In genomic region chr14:51500461-51500860, GRCm38 (mm10) we compare ENCODE assay signal across 39 mouse cellular contexts. TPM values are rescaled to one million over a fixed set of nuclear protein-coding genes. Genes with fewer than 3 reads are reported as not detected.
"Had no signal": no experiment of that assay in that cellular context is flagged by ENCODE, and none has a peak within 500 bp of the region (broad histone marks: within the 10 kb centered on the region; RNA-seq: fewer than 3 reads in every experiment).

No protein-coding gene starts in this region.

- ATAC-seq: forebrain, embryonic 13.5 days; forebrain, embryonic 14.5 days; forebrain, embryonic 15.5 days; forebrain, embryonic 16.5 days; forebrain, postnatal 0 days had no signal

- H3K9me3 ChIP-seq: embryonic facial prominence, embryonic 10.5 days; embryonic facial prominence, embryonic 12.5 days; embryonic facial prominence, embryonic 13.5 days; embryonic facial prominence, embryonic 15.5 days; forebrain, embryonic 10.5 days; forebrain, embryonic 12.5 days; forebrain, embryonic 13.5 days; forebrain, embryonic 15.5 days had no signal

- H3K36me3 ChIP-seq: embryonic facial prominence, embryonic 10.5 days; embryonic facial prominence, embryonic 12.5 days; embryonic facial prominence, embryonic 13.5 days; embryonic facial prominence, embryonic 15.5 days; forebrain, embryonic 10.5 days; forebrain, embryonic 12.5 days; forebrain, embryonic 15.5 days had no signal

- H3K4me2 ChIP-seq: embryonic facial prominence, embryonic 12.5 days; embryonic facial prominence, embryonic 13.5 days; embryonic facial prominence, embryonic 15.5 days; forebrain, embryonic 12.5 days; forebrain, embryonic 13.5 days; forebrain, embryonic 15.5 days had no signal

- H3K4me1 ChIP-seq: embryonic facial prominence, embryonic 10.5 days; embryonic facial prominence, embryonic 12.5 days; embryonic facial prominence, embryonic 13.5 days; embryonic facial prominence, embryonic 15.5 days; forebrain, embryonic 10.5 days; forebrain, embryonic 12.5 days; forebrain, embryonic 13.5 days; forebrain, embryonic 15.5 days had no signal

- H3K27me3 ChIP-seq: embryonic facial prominence, embryonic 12.5 days; embryonic facial prominence, embryonic 13.5 days; embryonic facial prominence, embryonic 15.5 days; forebrain, embryonic 12.5 days; forebrain, embryonic 13.5 days; forebrain, embryonic 15.5 days had no signal

- H3K27ac ChIP-seq: embryonic facial prominence, embryonic 10.5 days; embryonic facial prominence, embryonic 12.5 days; embryonic facial prominence, embryonic 13.5 days; embryonic facial prominence, embryonic 15.5 days; forebrain, embryonic 10.5 days; forebrain, embryonic 12.5 days; forebrain, embryonic 13.5 days; forebrain, embryonic 15.5 days; gastrocnemius, adult 2 months; heart, adult 2 months had no signal

- H3K4me3 ChIP-seq: embryonic facial prominence, embryonic 10.5 days; embryonic facial prominence, embryonic 12.5 days; embryonic facial prominence, embryonic 13.5 days; embryonic facial prominence, embryonic 15.5 days; erythroblast, embryonic 14.5 days; forebrain, embryonic 10.5 days; forebrain, embryonic 12.5 days; forebrain, embryonic 13.5 days; forebrain, embryonic 15.5 days; gastrocnemius, adult 2 months; heart, adult 2 months had no signal

- DNase-seq: cerebellum, adult 9-10 months; cerebellum, adult 9-11 months; cerebellum, postnatal 10 days; cerebellum, postnatal 14 days; cerebellum, postnatal 25 days; cerebellum, postnatal 36 days; embryo, embryonic 11 days; forebrain, postnatal 0 days; gastrocnemius, adult 2 months; gastrocnemius, postnatal 10 days; gastrocnemius, postnatal 14 days; gastrocnemius, postnatal 25 days; gastrocnemius, postnatal 36 days; heart, adult 11 months; heart, adult 18-20 months; heart, adult 2 months had no signal

- H3K9ac ChIP-seq: embryonic facial prominence, embryonic 12.5 days; embryonic facial prominence, embryonic 13.5 days; embryonic facial prominence, embryonic 15.5 days; forebrain, embryonic 12.5 days; forebrain, embryonic 13.5 days; forebrain, embryonic 15.5 days; forebrain, postnatal 0 days had no signal

RNA-seq across cellular contexts. Expression of gene Vmn2r89, which starts 48.8 kb away (rescaled TPM):
- total RNA-seq: common myeloid progenitor, adult 5-6 weeks; forebrain, postnatal 0 days; gastrocnemius, adult 18-20 months; gastrocnemius, adult 2 months; gastrocnemius, adult 8-10 months; gastrocnemius, postnatal 10 days; gastrocnemius, postnatal 14 days; gastrocnemius, postnatal 25 days; gastrocnemius, postnatal 36 days; gastrocnemius, postnatal 4 days; granulocyte monocyte progenitor cell, adult 5-6 weeks; heart, adult 18-20 months; heart, adult 2 months; heart, adult 8-10 months had no signal
- polyA plus RNA-seq: cortical plate, adult 2 months; embryonic facial prominence, embryonic 10.5 days; embryonic facial prominence, embryonic 11.5 days; embryonic facial prominence, embryonic 12.5 days; embryonic facial prominence, embryonic 13.5 days; embryonic facial prominence, embryonic 14.5 days; embryonic facial prominence, embryonic 15.5 days; erythroblast, embryonic 14.5 days; forebrain, embryonic 10.5 days; forebrain, embryonic 11.5 days; forebrain, embryonic 12.5 days; forebrain, embryonic 13.5 days; forebrain, embryonic 14.5 days; forebrain, embryonic 15.5 days; forebrain, embryonic 16.5 days; forebrain, postnatal 0 days; frontal cortex, adult 2 months; gonadal fat pad, adult 2 months; heart, adult 2 months had no signal

RNA-seq across cellular contexts. Expression of gene Gm5622, which starts 52.1 kb away (rescaled TPM):
- total RNA-seq: common myeloid progenitor, adult 5-6 weeks; forebrain, postnatal 0 days; gastrocnemius, adult 18-20 months; gastrocnemius, adult 2 months; gastrocnemius, adult 8-10 months; gastrocnemius, postnatal 10 days; gastrocnemius, postnatal 14 days; gastrocnemius, postnatal 25 days; gastrocnemius, postnatal 36 days; gastrocnemius, postnatal 4 days; granulocyte monocyte progenitor cell, adult 5-6 weeks; heart, adult 18-20 months; heart, adult 2 months; heart, adult 8-10 months had no signal
- polyA plus RNA-seq: cortical plate, adult 2 months; embryonic facial prominence, embryonic 10.5 days; embryonic facial prominence, embryonic 11.5 days; embryonic facial prominence, embryonic 12.5 days; embryonic facial prominence, embryonic 13.5 days; embryonic facial prominence, embryonic 14.5 days; embryonic facial prominence, embryonic 15.5 days; erythroblast, embryonic 14.5 days; forebrain, embryonic 10.5 days; forebrain, embryonic 11.5 days; forebrain, embryonic 12.5 days; forebrain, embryonic 13.5 days; forebrain, embryonic 14.5 days; forebrain, embryonic 15.5 days; forebrain, embryonic 16.5 days; forebrain, postnatal 0 days; frontal cortex, adult 2 months; gonadal fat pad, adult 2 months; heart, adult 2 months had no signal
